Comparison of ENCODE assay signal across 8 mouse cellular contexts in genomic region chr2:131909683-131910572, GRCm38 (mm10). TPM values are rescaled to one million over a fixed set of nuclear protein-coding genes. Genes with fewer than 3 reads are reported as not detected.
DNase-seq lines count a peak whose midpoint lies in the region; ATAC-seq lines count a peak whose summit lies in the region.

Gene Prnp (plus strand): TSS chr2:131909928.
Gene Prn (plus strand): TSS chr2:131909957.

- peak within 1 kb of the TSS; percentile 67 for H3K27ac ChIP-seq in hindbrain, embryonic 11.5 days (ENCODE audit: low read depth, low read length)

- ATAC-seq in hindbrain, embryonic 11.5 days (ENCODE audit: low FRiP score) = peak; percentile 94

- peak within 1 kb of the TSS; percentile 69 for H3K4me3 ChIP-seq in hindbrain, embryonic 11.5 days (ENCODE audit: low read depth, low read length)

- no peaks in the 10 kb centered on the region for H3K27me3 ChIP-seq in hindbrain, embryonic 11.5 days (ENCODE audit: control insufficient read depth, insufficient read depth, low read length)

- H3K36me3 ChIP-seq in hindbrain, embryonic 11.5 days (ENCODE audit: control insufficient read depth, insufficient read depth, low read length) = no peaks in the 10 kb centered on the region

- no peaks in the 10 kb centered on the region for H3K9me3 ChIP-seq in hindbrain, embryonic 11.5 days (ENCODE audit: control insufficient read depth, low read length)

- peak; percentile 99 for DNase-seq in Muller cell, postnatal 12 days (ENCODE audit: inconsistent ontology term)
- peak; percentile 94 for DNase-seq in cerebellum, adult 9-11 months
- peak; percentile 62 to 92 for DNase-seq in frontal cortex, adult 2 months (ENCODE audit: extremely low spot score in 1 of 2, low spot score in 1 of 2)
- peak; percentile 95 for DNase-seq in hindbrain, embryonic 11.5 days (ENCODE audit: low spot score)
- DNase-seq in layer of hippocampus, postnatal 10 days (ENCODE audit: low spot score in 2 of 2) = peak; percentile 89 to 95
- peak; percentile 92 for DNase-seq in lung, postnatal 10 days
- DNase-seq in ovary, postnatal 36 days (ENCODE audit: low spot score) = peak; percentile 90
- DNase-seq in thymus, postnatal 25 days = peak; percentile 89

- WGBS in hindbrain, embryonic 11.5 days = 6% methylated on average over 46 of the region's 52 CpGs

- peak within 1 kb of the TSS; percentile 88 for H3K9ac ChIP-seq in hindbrain, embryonic 11.5 days (ENCODE audit: low read depth, low read length)

- peak within 1 kb of the TSS; percentile 81 for H3K4me2 ChIP-seq in hindbrain, embryonic 11.5 days (replicated peaks; ENCODE audit: low read depth, low read length)

- H3K4me1 ChIP-seq in hindbrain, embryonic 11.5 days (replicated peaks; ENCODE audit: control insufficient read depth, insufficient read depth, low read length) = no peaks in the 10 kb centered on the region

RNA-seq across cellular contexts. Expression of gene Prnp, which starts in this region (rescaled TPM):
- polyA plus RNA-seq in frontal cortex, adult 2 months (2012; rRNA removed) = 648 and 723 TPM in 2 replicates
- 34.4 and 35.1 TPM in 2 replicates for polyA plus RNA-seq in hindbrain, embryonic 11.5 days (2014; fragmentation: Nextera tagmentation; extraction: Ambion mirVana)
- 100 to 1,000 TPM; 488 to 510 TPM for total RNA-seq in layer of hippocampus, postnatal 10 days (2021)

RNA-seq across cellular contexts. Expression of gene Prn, which starts in this region (rescaled TPM):
- not detected in 2 replicates for polyA plus RNA-seq in frontal cortex, adult 2 months (2012; rRNA removed)
- not detected in 2 replicates for polyA plus RNA-seq in hindbrain, embryonic 11.5 days (2014; fragmentation: Nextera tagmentation; extraction: Ambion mirVana)
- total RNA-seq in layer of hippocampus, postnatal 10 days (2021) = under 1 TPM in 1 of 2 experiments, not detected in 1; 0.64 TPM

Comparison
In these comparisons a context has a peak if more than half of its experiments do, and no peak if none do; other contexts are left out.
1. Peak in every context shown above with its lines: DNase-seq, ATAC-seq, H3K4me3 ChIP-seq and H3K27ac ChIP-seq.
2. RNA of gene Prnp (polyA plus RNA-seq): 648 to 723 TPM in frontal cortex, adult 2 months; 34.4 to 35.1 TPM in hindbrain, embryonic 11.5 days; every median in the first group is over 10 times any median in the second.